Mouse (Mus musculus) heart, embryonic 15.5 days (tissue): Measurements from ENCODE around the gene Cdkal1. TPM values are rescaled to one million over a fixed set of nuclear protein-coding genes. Genes with fewer than 3 reads are reported as not detected.

Experiments
- ATAC-seq: fragments of 200-750 bp; cut with Nextera tagmentation; replicated peaks from 2 replicates; pipeline ENCODE4 v1.8.0; 2017; ENCODE audit warnings: low read depth, moderate TSS enrichment; ENCODE audit not compliant: insufficient number of reproducible peaks, insufficient read depth, low FRiP score
- H3K27ac ChIP-seq: fragments of 300-500 bp; sonication (generic); 2 replicates; pipeline ENCODE4 v1.5.1; 2015; ENCODE audit warnings: mild to moderate bottlenecking, inconsistent platforms
- H3K27me3 ChIP-seq: fragments of 300-500 bp; sonication (generic); 2 replicates; pipeline ENCODE4 v1.6.1; 2015; ENCODE audit warnings: inconsistent platforms
- H3K36me3 ChIP-seq: fragments of 300-500 bp; sonication (generic); 2 replicates; pipeline ENCODE4 v1.6.1; 2015; ENCODE audit warnings: mild to moderate bottlenecking, inconsistent platforms
- H3K4me1 ChIP-seq: fragments of 300-500 bp; sonication (generic); replicated peaks from 2 replicates; pipeline ENCODE4 v1.6.1; 2015; ENCODE audit warnings: inconsistent platforms
- H3K4me2 ChIP-seq: fragments of 300-500 bp; sonication (generic); 2 replicates; pipeline ENCODE4 v1.6.1; 2015; ENCODE audit warnings: inconsistent platforms, mild to moderate bottlenecking, moderate library complexity
- H3K4me3 ChIP-seq: fragments of 300-500 bp; sonication (generic); 2 replicates; pipeline ENCODE4 v1.5.1; 2015; ENCODE audit warnings: mild to moderate bottlenecking, inconsistent platforms
- H3K9ac ChIP-seq: fragments of 300-500 bp; sonication (generic); 2 replicates; pipeline ENCODE4 v1.6.1; 2015; ENCODE audit warnings: mild to moderate bottlenecking, inconsistent platforms
- H3K9me3 ChIP-seq: fragments of 300-500 bp; sonication (generic); replicated peaks from 2 replicates; pipeline ENCODE4 v1.6.1; 2016; ENCODE audit warnings: inconsistent platforms
- WGBS: fragments of 180-500 bp; shearing (Covaris S2); methylation state at CpG from one replicate; pipeline ENCODE4 v1.1.7; 2015; ENCODE audit warnings: mixed read lengths; 5-methylcytosine and 5-hydroxymethylcytosine counted together
- polyA plus RNA-seq: library from polyadenylated mRNA; unstranded; fragments of >200 nt; fragmentation: Nextera tagmentation; extraction: Ambion mirVana; gene quantifications from 2 replicates; pipeline ENCODE4 v1.2.1, GENCODE M21; 2015

Gene Cdkal1
- polyA plus RNA-seq, 1 experiment from 2014 or later = 24.4 TPM

DNA sequence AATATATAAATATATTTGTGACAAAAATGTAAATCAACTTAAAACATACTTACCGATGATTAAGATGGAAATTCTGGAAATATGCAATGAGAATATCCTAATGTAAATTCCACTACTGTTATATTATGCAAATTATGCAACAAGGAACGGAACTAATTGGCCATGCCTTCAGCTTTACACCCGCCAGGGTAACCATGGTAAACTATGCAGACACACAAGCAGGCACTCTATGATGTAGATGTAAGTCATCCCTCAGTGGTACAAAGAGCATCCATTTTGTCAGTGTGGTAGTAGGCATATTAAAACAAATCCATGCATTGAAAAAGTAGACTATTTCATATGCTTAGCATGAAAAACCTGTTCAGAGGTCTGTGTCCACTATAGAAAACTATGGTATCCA, 276.9 kb downstream of the Cdkal1 start:
- H3K4me1 ChIP-seq = peaks cover 24% of the 10 kb centered on the region
- ATAC-seq = no peak
- no peak overlapping the region for H3K4me2 ChIP-seq
- H3K4me3 ChIP-seq = no peak overlapping the region
- no peaks in the 10 kb centered on the region for H3K36me3 ChIP-seq
- no peak overlapping the region for H3K27ac ChIP-seq
- 93% methylated on average over 3 of the region's 3 CpGs for WGBS
- H3K27me3 ChIP-seq = no peaks in the 10 kb centered on the region
- no peaks in the 10 kb centered on the region for H3K9me3 ChIP-seq
- H3K9ac ChIP-seq = no peak overlapping the region

DNA sequence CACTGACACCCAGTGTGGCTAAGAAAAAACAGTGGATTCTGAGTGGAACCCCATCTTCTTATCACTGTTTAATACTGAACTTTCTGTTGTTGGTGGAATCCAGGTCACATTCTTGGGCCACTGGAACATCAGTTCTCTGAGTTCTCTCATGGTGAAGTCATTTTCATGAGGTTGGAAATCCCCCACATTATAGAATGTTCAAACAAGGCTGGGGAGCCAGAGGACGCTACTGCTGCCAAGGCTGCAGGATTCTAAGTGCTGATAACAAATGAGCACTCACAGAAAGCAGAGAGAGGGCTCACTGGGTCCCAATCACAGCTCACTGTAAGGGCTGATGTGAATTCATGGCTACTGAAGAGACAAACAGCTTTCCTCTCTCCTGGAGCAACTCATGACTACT, 280.7 kb downstream of the Cdkal1 start:
- Histone ChIP-seq H3K36me3 (no peaks in the 10 kb centered on the region), H3K4me1 (peaks cover 26% of the 10 kb centered on the region), H3K9me3 (no peaks in the 10 kb centered on the region), H3K27me3 (no peaks in the 10 kb centered on the region), H3K27ac (peak overlapping the region; percentile 57), H3K9ac (no peak overlapping the region), H3K4me3 (no peak overlapping the region), H3K4me2 (no peak overlapping the region)
- WGBS = 3% methylated on average over 1 of the region's 1 CpGs
- ATAC-seq = peak; percentile 64

DNA sequence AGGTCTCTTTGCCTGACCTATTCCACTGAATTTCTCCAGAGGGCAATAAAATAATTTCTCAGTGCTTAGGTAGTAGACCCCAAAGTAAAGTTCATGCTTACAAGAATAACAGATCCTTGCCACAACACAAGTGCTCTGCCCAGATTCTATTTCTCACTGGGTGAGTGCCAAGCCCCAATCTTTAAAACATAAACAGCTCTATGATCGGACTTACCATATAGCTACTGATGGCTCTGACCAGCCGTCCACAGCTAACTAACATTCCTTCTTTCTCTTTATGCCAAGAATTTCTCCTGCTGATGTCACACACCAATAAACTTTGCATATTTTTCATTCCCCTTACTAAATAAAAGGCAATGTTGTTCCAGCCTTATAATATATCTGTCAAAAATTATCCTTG, 283.0 kb downstream of the Cdkal1 start:
- Histone ChIP-seq H3K9ac (no peak overlapping the region), H3K4me3 (no peak overlapping the region), H3K9me3 (no peaks in the 10 kb centered on the region), H3K4me2 (no peak overlapping the region), H3K27ac (no peak overlapping the region), H3K27me3 (no peaks in the 10 kb centered on the region), H3K4me1 (peaks cover 26% of the 10 kb centered on the region), H3K36me3 (no peaks in the 10 kb centered on the region)
- no peak for ATAC-seq
- 30% methylated on average over 2 of the region's 2 CpGs for WGBS

DNA sequence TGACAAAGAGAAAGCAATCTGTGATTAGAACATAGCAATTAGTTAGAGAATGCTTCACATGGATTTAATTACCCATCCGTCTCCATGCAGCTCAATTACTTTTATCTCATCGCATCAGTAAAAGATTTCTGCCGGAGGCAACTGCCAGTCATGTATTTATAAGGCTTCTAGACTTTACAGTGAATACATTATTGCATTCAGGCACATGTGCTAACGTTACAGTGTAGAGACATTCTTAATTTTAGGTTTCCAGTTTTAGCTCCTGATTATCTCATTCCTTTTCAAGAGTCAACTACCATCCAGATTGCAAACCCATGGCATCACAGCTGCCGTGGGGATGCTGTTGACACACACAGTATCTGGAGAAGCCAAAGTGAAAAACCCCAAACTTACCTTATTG, 289.8 kb downstream of the Cdkal1 start:
- 51% methylated on average over 5 of the region's 5 CpGs for whole genome bisulfite sequencing
- Histone ChIP-seq H3K36me3 (no peaks in the 10 kb centered on the region), H3K27ac (no peak overlapping the region), H3K4me2 (no peak overlapping the region), H3K27me3 (no peaks in the 10 kb centered on the region), H3K9ac (no peak overlapping the region), H3K9me3 (no peaks in the 10 kb centered on the region), H3K4me1 (peaks cover 5% of the 10 kb centered on the region), H3K4me3 (no peak overlapping the region)
- ATAC-seq = no peak

DNA sequence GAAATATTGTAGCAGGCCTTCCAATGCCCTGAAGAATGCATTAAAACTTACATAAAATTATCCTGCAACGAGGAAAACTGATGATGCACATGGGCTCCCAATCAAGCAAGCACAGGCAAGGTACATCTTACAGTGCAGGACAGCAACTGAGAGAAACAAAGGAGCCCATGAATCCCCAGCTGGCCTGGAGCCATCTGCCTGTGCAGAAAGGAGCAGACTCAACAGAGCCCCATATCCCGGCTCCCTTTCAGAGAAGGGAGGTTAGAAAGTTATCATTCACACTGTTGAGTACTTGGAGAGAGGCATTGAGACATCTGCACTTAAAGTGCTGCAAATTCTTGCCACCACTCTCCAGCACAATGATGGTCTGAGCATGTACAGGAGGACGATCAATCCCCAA, 296.3 kb downstream of the Cdkal1 start:
- 35% methylated on average over 3 of the region's 3 CpGs for WGBS
- no peaks in the 10 kb centered on the region for H3K27me3 ChIP-seq
- no peaks in the 10 kb centered on the region for H3K36me3 ChIP-seq
- no peak overlapping the region for H3K9ac ChIP-seq
- H3K9me3 ChIP-seq = no peaks in the 10 kb centered on the region
- peaks cover 18% of the 10 kb centered on the region for H3K4me1 ChIP-seq
- ATAC-seq = no peak; the same call in 1 of the 2 replicates
- no peak overlapping the region for H3K4me2 ChIP-seq
- no peak overlapping the region for H3K4me3 ChIP-seq
- H3K27ac ChIP-seq = peak overlapping the region; percentile 36

DNA sequence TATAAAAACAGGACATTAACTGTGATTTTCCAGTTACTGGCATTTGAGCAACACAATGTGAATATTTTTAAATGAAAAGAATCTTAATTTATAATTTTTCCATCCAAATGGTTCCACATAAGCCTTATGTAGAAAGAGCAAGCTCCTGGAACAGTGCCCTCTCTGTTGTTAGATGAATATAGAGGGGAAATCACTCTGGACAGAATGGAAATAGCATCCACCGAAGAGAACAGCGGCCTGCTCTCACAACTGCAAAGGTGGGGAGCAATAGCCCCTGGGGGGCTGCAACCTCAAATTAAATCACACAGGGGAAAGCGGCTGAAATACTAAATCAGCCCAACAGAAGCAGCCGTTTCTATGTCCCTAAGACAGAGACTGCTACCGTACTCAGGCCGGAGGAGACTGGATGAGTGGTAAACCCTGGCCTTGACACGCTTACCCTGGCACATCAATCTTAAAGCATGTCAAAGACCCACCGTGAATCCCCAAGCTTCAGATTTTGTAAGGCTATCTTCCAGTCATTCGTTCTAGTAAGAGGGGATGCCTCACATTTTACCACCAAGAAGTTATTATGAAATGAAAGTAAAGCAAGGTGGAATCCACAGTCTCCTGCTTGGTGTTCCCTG, 300.2 kb downstream of the Cdkal1 start:
- H3K27me3 ChIP-seq = no peaks in the 10 kb centered on the region
- WGBS = 77% methylated on average over 9 of the region's 9 CpGs

DNA sequence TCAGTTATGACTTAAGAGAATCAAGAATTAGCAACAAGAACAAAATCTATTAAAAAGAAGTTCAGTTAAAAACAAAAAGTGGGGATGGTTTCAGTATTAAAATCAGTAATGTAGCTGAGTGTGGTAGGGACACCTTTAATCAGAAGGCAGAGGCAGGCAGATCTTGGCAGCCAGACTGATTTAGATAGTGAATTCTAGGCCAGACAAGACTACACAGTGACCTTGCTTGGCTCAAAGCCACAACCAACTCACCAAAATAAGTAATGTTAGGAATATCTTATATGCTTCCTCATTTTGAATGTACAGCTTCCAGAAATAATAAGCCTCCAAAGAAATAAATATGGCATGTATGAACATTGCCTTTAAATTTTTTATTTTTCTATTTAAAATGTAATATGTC, 301.7 kb downstream of the Cdkal1 start:
- ATAC-seq = no peak
- no peaks in the 10 kb centered on the region for H3K27me3 ChIP-seq

More for the DNA sequence above, 300.2 kb downstream of the Cdkal1 start:
- no peaks in the 10 kb centered on the region for H3K9me3 ChIP-seq
- peaks cover 20% of the 10 kb centered on the region for H3K4me1 ChIP-seq
- ATAC-seq = no peak
- H3K9ac ChIP-seq = no peak overlapping the region
- no peak overlapping the region for H3K27ac ChIP-seq
- no peaks in the 10 kb centered on the region for H3K36me3 ChIP-seq
- H3K4me3 ChIP-seq = no peak overlapping the region
- no peak overlapping the region for H3K4me2 ChIP-seq

DNA sequence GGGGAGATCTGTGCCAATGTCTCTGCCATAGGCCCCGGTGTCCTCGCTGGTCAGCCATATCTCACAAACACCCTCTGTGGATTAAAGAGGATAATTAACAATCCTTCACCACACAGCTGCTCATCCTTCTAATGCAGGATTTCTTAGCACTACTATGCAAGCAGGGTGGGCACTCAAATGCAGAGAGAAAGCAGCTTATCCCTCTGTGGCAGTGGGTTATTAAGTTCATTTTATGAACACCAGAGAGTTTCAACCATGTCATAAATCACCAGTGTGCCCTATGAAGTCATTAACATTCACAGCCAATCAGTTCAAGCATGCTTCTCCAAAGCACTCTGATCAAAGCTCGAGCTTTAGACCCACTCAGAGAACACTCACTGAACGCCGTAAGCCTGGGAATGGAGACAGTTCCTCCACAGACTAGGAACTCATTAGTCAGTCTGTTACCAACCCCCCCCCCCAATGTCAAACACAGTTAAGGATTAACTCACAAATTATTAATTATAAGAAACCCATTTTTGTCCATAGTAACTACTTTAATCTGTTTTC, 303.1 kb downstream of the Cdkal1 start:
- 84% methylated on average over 5 of the region's 5 CpGs for WGBS
- Histone ChIP-seq H3K27me3 (no peaks in the 10 kb centered on the region), H3K9ac (no peak overlapping the region), H3K4me2 (no peak overlapping the region), H3K27ac (no peak overlapping the region), H3K9me3 (no peaks in the 10 kb centered on the region), H3K4me3 (no peak overlapping the region), H3K36me3 (no peaks in the 10 kb centered on the region), H3K4me1 (peaks cover 12% of the 10 kb centered on the region)
- no peak for ATAC-seq

More for the DNA sequence above, 301.7 kb downstream of the Cdkal1 start:
- H3K9me3 ChIP-seq = no peaks in the 10 kb centered on the region
- no peak overlapping the region for H3K27ac ChIP-seq
- no peak overlapping the region for H3K9ac ChIP-seq
- no peak overlapping the region for H3K4me2 ChIP-seq
- no peak overlapping the region for H3K4me3 ChIP-seq
- peaks cover 19% of the 10 kb centered on the region for H3K4me1 ChIP-seq
- H3K36me3 ChIP-seq = no peaks in the 10 kb centered on the region

DNA sequence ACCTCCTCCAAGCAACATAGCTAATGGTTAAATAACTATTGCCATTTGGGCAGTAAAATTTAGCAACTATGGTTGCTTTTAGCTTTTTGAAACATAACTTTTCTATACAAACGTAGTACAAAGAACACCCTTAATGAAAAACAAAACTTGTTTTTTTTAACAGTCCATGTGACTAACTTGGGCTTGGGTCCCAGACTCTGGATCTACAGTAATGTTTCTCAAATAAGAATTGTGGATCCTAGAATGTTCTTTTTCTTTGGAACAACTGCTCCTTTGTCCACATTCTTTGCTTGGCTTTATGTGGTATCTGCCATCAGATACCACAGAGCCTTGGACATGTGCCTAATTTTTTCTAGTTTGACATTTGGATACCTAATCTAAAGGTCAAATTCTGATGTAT, 304.6 kb downstream of the Cdkal1 start:
- Histone ChIP-seq H3K9me3 (no peaks in the 10 kb centered on the region), H3K27ac (peak overlapping the region; percentile 79)
- WGBS = 69% methylated on average over 1 of the region's 1 CpGs

DNA sequence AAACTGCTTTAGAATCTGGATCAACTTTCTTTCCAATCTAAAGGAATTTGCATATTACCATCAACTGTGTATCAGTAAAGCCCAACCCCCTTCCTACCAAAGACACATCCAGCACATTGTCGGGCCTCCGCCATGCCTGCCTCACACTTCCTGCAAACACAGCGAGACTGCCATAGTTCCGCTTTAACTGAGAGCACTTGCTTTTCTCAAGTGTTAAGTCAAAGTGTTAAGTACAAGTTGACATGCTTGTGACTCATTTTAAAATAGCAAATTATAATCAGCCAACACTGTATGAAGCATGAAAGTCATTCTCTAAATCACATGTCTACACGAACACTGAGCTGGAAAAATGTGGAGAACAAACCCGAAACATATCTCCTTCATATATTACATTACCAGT, 305.3 kb downstream of the Cdkal1 start:
- no peak overlapping the region for H3K9ac ChIP-seq
- 47% methylated on average over 6 of the region's 6 CpGs for WGBS
- H3K27ac ChIP-seq = peak overlapping the region; percentile 79
- no peaks in the 10 kb centered on the region for H3K36me3 ChIP-seq
- no peak overlapping the region for H3K4me3 ChIP-seq
- H3K27me3 ChIP-seq = no peaks in the 10 kb centered on the region
- no peak overlapping the region for H3K4me2 ChIP-seq
- peaks cover 9% of the 10 kb centered on the region for H3K4me1 ChIP-seq
- ATAC-seq = peak; percentile 67; the same call in 1 of the 2 replicates
- no peaks in the 10 kb centered on the region for H3K9me3 ChIP-seq

More for the DNA sequence above, 304.6 kb downstream of the Cdkal1 start:
- ATAC-seq = no peak
- no peak overlapping the region for H3K9ac ChIP-seq
- no peaks in the 10 kb centered on the region for H3K27me3 ChIP-seq
- no peak overlapping the region for H3K4me3 ChIP-seq
- H3K4me2 ChIP-seq = no peak overlapping the region
- H3K4me1 ChIP-seq = peaks cover 11% of the 10 kb centered on the region
- H3K36me3 ChIP-seq = no peaks in the 10 kb centered on the region

DNA sequence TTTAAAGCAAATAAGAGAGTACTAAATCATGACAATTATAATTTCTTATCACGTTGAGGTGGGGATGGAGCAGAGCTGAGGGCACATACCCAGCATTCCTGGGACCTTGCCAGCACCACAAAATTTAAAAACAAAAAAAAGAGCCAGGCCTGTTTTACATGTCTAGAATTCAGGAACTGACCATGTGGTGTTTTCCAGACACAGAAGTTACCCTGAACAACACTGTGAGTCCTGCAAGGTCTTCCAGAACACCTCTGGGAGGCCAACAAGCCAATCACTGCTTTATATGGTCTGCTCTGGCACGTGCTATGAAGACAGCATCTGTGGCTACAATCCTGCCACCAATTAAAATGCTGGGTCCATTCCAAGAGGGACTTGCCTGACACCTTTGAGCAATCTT, 305.7 kb downstream of the Cdkal1 start:
- 29% methylated on average over 2 of the region's 2 CpGs for WGBS
- H3K4me2 ChIP-seq = no peak overlapping the region
- H3K27me3 ChIP-seq = no peaks in the 10 kb centered on the region
- H3K36me3 ChIP-seq = no peaks in the 10 kb centered on the region
- no peak overlapping the region for H3K4me3 ChIP-seq
- H3K9me3 ChIP-seq = no peaks in the 10 kb centered on the region
- no peak overlapping the region for H3K9ac ChIP-seq
- peak overlapping the region; percentile 79 for H3K27ac ChIP-seq
- H3K4me1 ChIP-seq = peaks cover 9% of the 10 kb centered on the region
- ATAC-seq = peak; percentile 66; the same call in 1 of the 2 replicates

DNA sequence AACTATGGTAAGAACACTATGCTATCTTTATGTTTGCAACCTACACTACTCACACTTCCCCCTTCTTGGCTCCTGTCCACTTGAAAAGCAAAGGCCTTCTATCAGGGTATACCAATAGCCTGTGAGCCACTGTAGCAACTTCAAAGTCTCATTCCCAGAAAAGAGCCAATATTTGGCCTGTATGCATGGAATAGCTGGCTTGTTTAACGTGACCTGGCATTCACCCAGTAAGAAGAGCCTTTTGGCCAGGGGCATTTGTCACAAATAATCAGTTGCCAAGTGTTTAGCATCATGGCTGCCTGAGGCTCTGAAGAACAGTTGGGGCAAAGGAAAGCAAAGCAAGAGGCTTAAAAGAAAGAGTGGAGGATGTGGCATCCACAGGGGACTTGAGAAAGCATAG, 317.6 kb downstream of the Cdkal1 start:
- no peaks in the 10 kb centered on the region for H3K36me3 ChIP-seq
- H3K9ac ChIP-seq = no peak overlapping the region
- no peak for ATAC-seq
- H3K4me2 ChIP-seq = no peak overlapping the region
- H3K27me3 ChIP-seq = no peaks in the 10 kb centered on the region
- no peaks in the 10 kb centered on the region for H3K9me3 ChIP-seq
- no peak overlapping the region for H3K27ac ChIP-seq
- peaks cover 4% of the 10 kb centered on the region; the same call in 1 of the 2 replicates for H3K4me1 ChIP-seq
- WGBS = 66% methylated on average over 1 of the region's 1 CpGs
- H3K4me3 ChIP-seq = no peak overlapping the region
